Mouse (Mus musculus) neural tube, embryonic 13.5 days (tissue): ENCODE measurements at regions not wholly inside any gene's neighbourhood (a gene's known extent, or its start where the extent isn't known, plus 50 kb on each side); places are given as distances from the start of the nearest gene placed in this dataset.
A peak's percentile ranks its signal among the peaks of the same experiment; 100 is the strongest.
"Not testable (repeated sequence)": the region's sequence is repeated elsewhere in the genome, so short reads cannot be mapped to it uniquely, and the experiment has no call there.

Experiments used
- ATAC-seq: fragments of 200-750 bp; cut with Nextera tagmentation; 2 replicates; pipeline ENCODE4 v1.8.0; 2017; ENCODE audit warnings: low read depth, mild to moderate bottlenecking, moderate TSS enrichment, moderate library complexity
- H3K27ac ChIP-seq: fragments of 300-500 bp; sonication (generic); replicated peaks from 2 replicates; pipeline ENCODE4 v1.5.1; 2015; ENCODE audit warnings: moderate library complexity, mild to moderate bottlenecking, inconsistent platforms
- H3K27me3 ChIP-seq: fragments of 300-500 bp; sonication (generic); 2 replicates; pipeline ENCODE4 v1.6.1; 2015; ENCODE audit warnings: mild to moderate bottlenecking, inconsistent platforms
- H3K36me3 ChIP-seq: fragments of 300-500 bp; sonication (generic); 2 replicates; pipeline ENCODE4 v1.6.1; 2015; ENCODE audit warnings: mild to moderate bottlenecking, inconsistent platforms
- H3K4me1 ChIP-seq: fragments of 300-500 bp; sonication (generic); replicated peaks from 2 replicates; pipeline ENCODE4 v1.6.1; 2015; ENCODE audit warnings: inconsistent platforms
- H3K4me2 ChIP-seq: fragments of 300-500 bp; sonication (generic); 2 replicates; pipeline ENCODE4 v1.6.1; 2015; ENCODE audit warnings: inconsistent platforms, mild to moderate bottlenecking, moderate library complexity
- H3K4me3 ChIP-seq: fragments of 300-500 bp; sonication (generic); 2 replicates; pipeline ENCODE4 v1.5.1; 2015; ENCODE audit warnings: mild to moderate bottlenecking, inconsistent platforms
- H3K9ac ChIP-seq: fragments of 300-500 bp; sonication (generic); 2 replicates; pipeline ENCODE4 v1.6.1; 2015; ENCODE audit warnings: moderate library complexity, mild to moderate bottlenecking, inconsistent platforms
- H3K9me3 ChIP-seq: fragments of 300-500 bp; sonication (generic); 2 replicates; pipeline ENCODE4 v1.6.1; 2016; ENCODE audit warnings: inconsistent platforms
- WGBS: fragments of 180-500 bp; shearing (Covaris S2); methylation state at CpG from one replicate; pipeline ENCODE4 v1.1.7; 2015; 5-methylcytosine and 5-hydroxymethylcytosine counted together

GRCm38 (mm10) chr12:20802027-20802426, 188.2 kb upstream of the Asap2 start:
- H3K4me1 ChIP-seq, H3K4me3 ChIP-seq, H3K27ac ChIP-seq, H3K27me3 ChIP-seq, H3K36me3 ChIP-seq, H3K4me2 ChIP-seq, ATAC-seq, H3K9ac ChIP-seq: not testable (repeated sequence)
- peaks cover 25% of the 10 kb centered on the region for H3K9me3 ChIP-seq
- 77% methylated on average over 4 of the region's 4 CpGs for WGBS

GRCm38 (mm10) chr12:20805466-20805865, 184.8 kb upstream of the Asap2 start:
- H3K27me3 ChIP-seq, H3K9ac ChIP-seq, H3K27ac ChIP-seq, H3K36me3 ChIP-seq, H3K4me1 ChIP-seq, ATAC-seq, H3K4me3 ChIP-seq, H3K4me2 ChIP-seq: not testable (repeated sequence)
- 93% methylated on average over 5 of the region's 5 CpGs for WGBS
- H3K9me3 ChIP-seq: peaks cover 31% of the 10 kb centered on the region

DNA sequence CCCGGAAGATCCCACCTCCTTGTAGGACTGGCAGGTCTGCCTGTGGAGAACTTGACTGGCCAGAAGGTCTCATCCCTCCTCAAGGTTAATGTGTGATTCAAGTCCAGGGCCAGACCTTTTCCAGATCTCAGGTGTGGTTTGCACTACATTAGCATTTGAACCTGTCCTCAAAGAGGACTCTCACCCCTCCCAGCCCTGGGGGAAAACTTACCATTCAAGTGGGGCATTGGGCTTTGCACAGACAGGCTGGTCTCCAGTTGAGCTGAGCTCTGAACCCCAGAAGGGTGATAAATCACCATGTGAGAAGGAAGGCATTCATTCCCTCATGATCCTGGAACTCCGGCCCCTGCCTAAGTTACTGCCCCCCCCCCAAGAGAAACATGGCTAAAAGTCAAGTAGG, 183.6 kb upstream of the Asap2 start:
- Histone ChIP-seq H3K27ac (no peak overlapping the region), H3K4me2 (no peak overlapping the region), H3K4me3 (no peak overlapping the region), H3K27me3 (no peaks in the 10 kb centered on the region), H3K36me3 (no peaks in the 10 kb centered on the region), H3K4me1 (no peaks in the 10 kb centered on the region), H3K9ac (no peak overlapping the region), H3K9me3 (peaks cover 35% of the 10 kb centered on the region)
- ATAC-seq: no peak
- WGBS: 91% methylated on average over 2 of the region's 2 CpGs

- H3K36me3 ChIP-seq, H3K9ac ChIP-seq, H3K27me3 ChIP-seq, H3K27ac ChIP-seq, ATAC-seq, H3K4me3 ChIP-seq, H3K4me1 ChIP-seq, H3K4me2 ChIP-seq: not testable (repeated sequence)
- peaks cover 49% of the 10 kb centered on the region for H3K9me3 ChIP-seq
- WGBS: 82% methylated on average over 6 of the region's 6 CpGs
Measured at GRCm38 (mm10) chr12:20813836-20814235, 176.4 kb upstream of the Asap2 start.

DNA sequence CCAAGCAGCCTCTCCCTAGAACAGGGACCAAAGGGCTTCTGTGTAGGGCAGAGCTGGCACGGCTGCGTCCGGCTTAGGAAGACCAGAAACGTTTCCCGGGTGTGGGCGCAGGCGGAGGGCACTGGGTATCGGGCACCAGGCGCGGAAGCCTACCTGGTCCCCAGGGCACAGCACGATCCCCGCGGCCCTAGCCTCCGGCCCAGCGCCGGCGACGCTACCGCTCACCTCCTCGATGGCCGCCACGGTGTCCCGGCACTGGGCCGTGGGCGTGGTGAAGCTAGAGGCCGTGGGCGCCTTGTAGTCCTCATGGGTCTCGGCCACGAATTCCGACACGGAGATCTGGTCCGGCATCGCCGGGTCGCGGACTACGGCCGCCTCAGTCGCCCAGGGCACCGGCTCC, 175.1 kb upstream of the Asap2 start:
- H3K9ac ChIP-seq, H3K36me3 ChIP-seq, H3K4me1 ChIP-seq, ATAC-seq, H3K27me3 ChIP-seq, H3K27ac ChIP-seq: not testable (repeated sequence)
- H3K4me3 ChIP-seq: peak overlapping the region; percentile 35
- H3K9me3 ChIP-seq: peaks cover 44% of the 10 kb centered on the region
- 26% methylated on average over 40 of the region's 40 CpGs for WGBS
- peak overlapping the region; percentile 34 for H3K4me2 ChIP-seq

DNA sequence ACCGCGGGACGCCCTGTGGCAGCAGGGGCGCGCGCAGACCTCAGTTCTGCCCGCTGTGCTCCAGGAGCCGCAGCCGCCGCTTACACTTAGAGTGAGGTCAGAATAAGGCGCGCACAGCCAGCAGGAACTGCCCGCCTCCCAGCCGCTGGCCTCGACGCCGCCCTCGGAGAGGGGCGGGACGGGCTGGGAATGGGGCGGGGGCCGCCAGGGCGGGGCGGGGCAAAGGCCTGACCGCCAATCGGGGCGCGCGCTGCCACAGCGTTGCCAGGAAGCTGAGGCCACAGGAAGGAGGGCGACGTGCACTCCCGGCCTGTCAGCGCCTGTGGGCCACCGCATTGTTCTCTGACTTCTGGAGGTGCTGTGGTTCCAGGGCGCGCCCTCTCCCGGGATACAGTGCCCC, 174.7 kb upstream of the Asap2 start:
- WGBS: 10% methylated on average over 36 of the region's 38 CpGs
- H3K4me3 ChIP-seq: peak overlapping the region; percentile 35
- H3K9me3 ChIP-seq: peaks cover 44% of the 10 kb centered on the region
- peak; percentile 81 for ATAC-seq
- H3K27ac ChIP-seq: no peak overlapping the region
- no peak overlapping the region for H3K9ac ChIP-seq
- peak overlapping the region; percentile 34 for H3K4me2 ChIP-seq
- no peaks in the 10 kb centered on the region for H3K4me1 ChIP-seq
- H3K36me3 ChIP-seq: no peaks in the 10 kb centered on the region
- H3K27me3 ChIP-seq: no peaks in the 10 kb centered on the region

DNA sequence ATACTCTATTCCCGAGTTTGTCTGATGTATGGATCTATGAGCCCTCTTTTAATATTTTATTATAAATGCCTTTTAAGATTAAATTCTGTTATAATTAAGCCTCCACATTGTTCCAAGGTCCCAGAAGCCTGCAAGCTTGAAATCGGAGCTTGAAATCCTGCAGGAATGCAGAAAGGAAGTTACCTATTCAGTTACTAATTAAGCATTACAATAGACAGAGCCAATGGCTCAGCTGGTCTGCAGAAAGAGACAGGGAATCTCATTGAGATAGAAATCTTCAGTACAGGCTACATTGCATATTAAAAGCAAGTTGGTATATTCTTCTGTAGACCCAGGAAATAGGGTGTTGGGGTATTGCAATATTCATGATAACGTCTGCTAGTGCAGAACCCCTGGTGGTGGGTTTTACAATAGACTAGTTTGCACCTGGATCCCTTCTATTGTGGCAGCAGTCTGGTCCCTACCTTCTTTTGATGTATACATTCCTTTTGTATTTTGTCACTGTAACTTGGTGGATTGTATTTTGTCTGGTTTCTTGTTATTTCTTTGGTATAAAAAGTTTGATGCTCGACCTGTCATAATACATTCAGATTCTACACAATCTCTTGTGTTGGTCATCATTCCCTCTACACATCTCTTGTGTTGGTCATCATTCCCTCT, 146.5 kb upstream of the Asap2 start:
- not testable (repeated sequence) for H3K4me3 ChIP-seq, H3K27me3 ChIP-seq, ATAC-seq, H3K4me2 ChIP-seq, H3K36me3 ChIP-seq, H3K9ac ChIP-seq, H3K4me1 ChIP-seq, H3K27ac ChIP-seq
- WGBS: 70% methylated on average over 4 of the region's 4 CpGs
- peaks cover 24% of the 10 kb centered on the region for H3K9me3 ChIP-seq

GRCm38 (mm10) chr12:20844873-20845272, 145.4 kb upstream of the Asap2 start:
- 54% methylated on average over 7 of the region's 7 CpGs for WGBS
- H3K36me3 ChIP-seq, H3K27me3 ChIP-seq, H3K4me1 ChIP-seq, H3K27ac ChIP-seq: not testable (repeated sequence)
- peak overlapping the region; percentile 23 for H3K4me3 ChIP-seq
- peaks cover 26% of the 10 kb centered on the region for H3K9me3 ChIP-seq
- peak overlapping the region; percentile 52; the same call in 1 of the 2 replicates for H3K9ac ChIP-seq
- peak overlapping the region; percentile 31 for H3K4me2 ChIP-seq
- peak; percentile 75 for ATAC-seq

GRCm38 (mm10) chr12:20845297-20845696, 145.0 kb upstream of the Asap2 start:
- Histone ChIP-seq H3K4me3 (peak overlapping the region; percentile 23), H3K9me3 (peaks cover 30% of the 10 kb centered on the region), H3K4me1 (no peaks in the 10 kb centered on the region), H3K9ac (peak overlapping the region; percentile 52), H3K4me2 (peak overlapping the region; percentile 31), H3K36me3 (no peaks in the 10 kb centered on the region), H3K27me3 (no peaks in the 10 kb centered on the region), H3K27ac (no peak overlapping the region)
- 58% methylated on average over 17 of the region's 17 CpGs for WGBS
- no peak for ATAC-seq

DNA sequence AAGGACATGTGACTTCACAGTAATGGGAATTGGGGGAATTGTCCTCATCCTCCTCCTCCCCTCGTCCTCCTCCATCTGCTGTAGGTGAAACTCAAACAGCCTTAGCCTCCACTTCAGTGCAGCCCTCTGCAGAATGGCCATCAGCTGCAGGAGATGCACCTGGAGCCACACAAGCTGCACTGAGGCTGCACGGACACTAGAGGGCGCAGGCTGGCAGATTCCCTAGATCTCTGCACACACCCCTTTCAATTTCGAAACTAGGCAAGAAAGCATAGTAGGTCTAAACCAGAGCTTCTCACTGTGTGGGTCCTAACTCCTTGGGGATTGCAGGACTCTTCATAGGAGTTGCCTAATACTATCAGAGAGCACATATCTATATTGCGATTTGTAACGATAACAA, 106.2 kb upstream of the Asap2 start:
- not testable (repeated sequence) for H3K27ac ChIP-seq, H3K4me1 ChIP-seq, H3K27me3 ChIP-seq, H3K9ac ChIP-seq, ATAC-seq, H3K4me3 ChIP-seq, H3K4me2 ChIP-seq, H3K36me3 ChIP-seq
- 70% methylated on average over 6 of the region's 6 CpGs for WGBS
- peaks cover 50% of the 10 kb centered on the region for H3K9me3 ChIP-seq

- Histone ChIP-seq H3K9ac (peak overlapping the region; percentile 95), H3K4me3 (peak overlapping the region; percentile 85), H3K27ac (peak overlapping the region; percentile 95), H3K36me3 (peaks cover 22% of the 10 kb centered on the region), H3K9me3 (peaks cover 26% of the 10 kb centered on the region), H3K4me2 (peak overlapping the region; percentile 51)
- WGBS: 2% methylated on average over 80 of the region's 87 CpGs
- not testable (repeated sequence) for H3K4me1 ChIP-seq, H3K27me3 ChIP-seq
- peak; percentile 100 for ATAC-seq
Measured at GRCm38 (mm10) chr12:20920653-20921397, 69.4 kb upstream of the Asap2 start.

- not testable (repeated sequence) for H3K4me1 ChIP-seq, H3K27me3 ChIP-seq
- H3K9ac ChIP-seq: peak overlapping the region; percentile 58; the same call in 1 of the 2 replicates
- peak overlapping the region; percentile 51 for H3K4me2 ChIP-seq
- H3K9me3 ChIP-seq: peaks cover 19% of the 10 kb centered on the region
- ATAC-seq: peak; percentile 51
- WGBS: 13% methylated on average over 14 of the region's 15 CpGs
- peak overlapping the region; percentile 95 for H3K27ac ChIP-seq
- peaks cover 17% of the 10 kb centered on the region for H3K36me3 ChIP-seq
- peak overlapping the region; percentile 85 for H3K4me3 ChIP-seq
Measured at GRCm38 (mm10) chr12:20921398-20922023, 68.7 kb upstream of the Asap2 start.
